ENCODE assay signal across 16 mouse cellular contexts in genomic region chr10:40644456-40644855, GRCm38 (mm10). TPM values are rescaled to one million over a fixed set of nuclear protein-coding genes. Genes with fewer than 3 reads are reported as not detected.
"Had no signal": no experiment of that assay in that cellular context is flagged by ENCODE, and none has a peak within 500 bp of the region (broad histone marks: within the 10 kb centered on the region; RNA-seq: fewer than 3 reads in every experiment).

No protein-coding gene starts in this region.

- H3K9me3 ChIP-seq: hindbrain, embryonic 15.5 days; midbrain, embryonic 15.5 days had no signal

- H3K27me3 ChIP-seq: hindbrain, embryonic 15.5 days; midbrain, embryonic 15.5 days had no signal

- H3K27ac ChIP-seq: hindbrain, embryonic 15.5 days; kidney, postnatal 0 days; limb, embryonic 12.5 days; liver, embryonic 14.5 days; macrophage; midbrain, embryonic 15.5 days had no signal

- H3K4me3 ChIP-seq: hindbrain, embryonic 15.5 days; limb, embryonic 12.5 days; megakaryocyte, embryonic 14.5 days; midbrain, embryonic 15.5 days had no signal

- ATAC-seq: inflammation-experienced regulatory T-cells, adult 6 months; midbrain, embryonic 15.5 days had no signal

- H3K4me1 ChIP-seq: megakaryocyte, embryonic 14.5 days had no signal

- H3K9ac ChIP-seq: hindbrain, embryonic 15.5 days; limb, embryonic 12.5 days; liver, embryonic 14.5 days; midbrain, embryonic 15.5 days had no signal

- H3K4me2 ChIP-seq: hindbrain, embryonic 15.5 days; limb, embryonic 12.5 days; midbrain, embryonic 11.5 days; midbrain, embryonic 15.5 days had no signal

- H3K36me3 ChIP-seq: hindbrain, embryonic 15.5 days; limb, embryonic 12.5 days; midbrain, embryonic 15.5 days had no signal

- DNase-seq: kidney, adult 8-10 months; kidney, postnatal 36 days; layer of hippocampus, adult 9-11 months; layer of hippocampus, postnatal 36 days; right cerebral cortex, adult 18-20 months; right cerebral cortex, postnatal 25 days; thymus, postnatal 25 days had no signal

RNA-seq across cellular contexts. Expression of gene Ddo, which starts 14.6 kb away (rescaled TPM):
- polyA plus RNA-seq: inflammation-experienced regulatory T-cells, adult 6 months; limb, embryonic 12.5 days; macrophage had no signal

RNA-seq across cellular contexts. Expression of gene Mettl24, which starts 38.6 kb away (rescaled TPM):
- polyA plus RNA-seq: inflammation-experienced regulatory T-cells, adult 6 months; macrophage had no signal
